Mouse (Mus musculus) neural tube, embryonic 15.5 days (tissue): ENCODE data around the gene Gal3st2. TPM values are rescaled to one million over a fixed set of nuclear protein-coding genes. Genes with fewer than 3 reads are reported as not detected.
A peak's percentile ranks its signal among the peaks of the same experiment; 100 is the strongest.
"Not testable (repeated sequence)": the region's sequence is repeated elsewhere in the genome, so short reads cannot be mapped to it uniquely, and the experiment has no call there.

ENCODE experiments used
- ATAC-seq: fragments of 200-750 bp; cut with Nextera tagmentation; 2 replicates; pipeline ENCODE4 v1.8.0; 2017; ENCODE audit warnings: mild to moderate bottlenecking, moderate TSS enrichment, moderate library complexity; ENCODE audit not compliant: low FRiP score
- H3K27ac ChIP-seq: fragments of 300-500 bp; sonication (generic); replicated peaks from 2 replicates; pipeline ENCODE4 v1.5.1; 2015; ENCODE audit warnings: mild to moderate bottlenecking, inconsistent platforms
- H3K27me3 ChIP-seq: fragments of 300-500 bp; sonication (generic); replicated peaks from 2 replicates; pipeline ENCODE4 v1.6.1; 2015; ENCODE audit warnings: inconsistent platforms
- H3K36me3 ChIP-seq: fragments of 300-500 bp; sonication (generic); 2 replicates; pipeline ENCODE4 v1.6.1; 2015; ENCODE audit warnings: inconsistent platforms
- H3K4me1 ChIP-seq: fragments of 300-500 bp; sonication (generic); 2 replicates; pipeline ENCODE4 v1.6.1; 2015; ENCODE audit warnings: inconsistent platforms
- H3K4me2 ChIP-seq: fragments of 300-500 bp; sonication (generic); 2 replicates; pipeline ENCODE4 v1.6.1; 2015; ENCODE audit warnings: inconsistent platforms, mild to moderate bottlenecking, moderate library complexity
- H3K4me3 ChIP-seq: fragments of 300-500 bp; sonication (generic); replicated peaks from 2 replicates; pipeline ENCODE4 v1.5.1; 2015; ENCODE audit warnings: mild to moderate bottlenecking, inconsistent platforms
- H3K9ac ChIP-seq: fragments of 300-500 bp; sonication (generic); replicated peaks from 2 replicates; pipeline ENCODE4 v1.6.1; 2015; ENCODE audit warnings: mild to moderate bottlenecking, inconsistent platforms
- H3K9me3 ChIP-seq: fragments of 300-500 bp; sonication (generic); replicated peaks from 2 replicates; pipeline ENCODE4 v1.6.1; 2016; ENCODE audit warnings: inconsistent platforms
- WGBS: fragments of 180-500 bp; shearing (Covaris S2); methylation state at CpG from one replicate; pipeline ENCODE4 v1.1.7; 2015; ENCODE audit warnings: mixed read lengths; 5-methylcytosine and 5-hydroxymethylcytosine counted together
- polyA plus RNA-seq: library from polyadenylated mRNA; unstranded; fragments of >200 nt; fragmentation: Nextera tagmentation; extraction: Ambion mirVana; gene quantifications from 2 replicates; pipeline ENCODE4 v1.2.1, GENCODE M21; 2015

Gal3st2 gene
- polyA plus RNA-seq: not detected in 2 replicates

- WGBS: 68% methylated on average over 2 of the region's 2 CpGs
- ATAC-seq, H3K27me3 ChIP-seq, H3K27ac ChIP-seq, H3K9ac ChIP-seq, H3K36me3 ChIP-seq, H3K4me3 ChIP-seq, H3K9me3 ChIP-seq, H3K4me2 ChIP-seq, H3K4me1 ChIP-seq: not testable (repeated sequence)
Observed at GRCm38 (mm10) chr1:93861048-93861447, at the start of gene Gal3st2. Gene Gal3st2, plus strand, starts transcription at chr1:93861306.

DNA sequence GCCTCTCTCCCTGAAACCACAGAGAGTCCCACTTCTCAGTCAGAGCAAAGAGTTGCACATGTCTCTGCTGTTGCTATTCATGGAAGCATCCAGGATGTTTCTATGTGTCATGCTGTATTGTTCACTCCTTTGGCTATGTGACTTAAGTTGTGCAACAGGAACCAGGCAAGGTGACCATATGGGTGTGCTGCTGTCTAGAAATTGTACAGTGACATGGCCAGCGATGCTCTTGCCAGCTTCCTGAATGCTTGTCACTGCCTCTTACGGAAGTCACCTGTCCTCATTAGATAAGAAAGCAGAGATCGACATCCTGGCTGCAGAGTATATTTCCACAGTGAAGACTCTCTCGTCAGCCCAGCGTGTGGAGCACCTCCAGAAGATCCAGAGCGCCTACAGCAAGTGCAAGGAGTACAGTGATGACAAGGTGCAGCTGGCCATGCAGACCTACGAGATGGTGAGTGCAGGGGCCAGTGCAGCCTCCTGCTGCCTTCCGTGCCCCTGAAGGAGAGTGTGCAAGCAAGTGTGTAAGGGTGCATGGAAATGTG, 49.5 kb upstream of the Gal3st2 start:
- no peak overlapping the region for H3K9ac ChIP-seq

GRCm38 (mm10) chr1:93817823-93818532, 43.1 kb upstream of the Gal3st2 start:
- no peaks in the 10 kb centered on the region for H3K4me1 ChIP-seq
- no peaks in the 10 kb centered on the region for H3K27me3 ChIP-seq
- no peak overlapping the region for H3K4me2 ChIP-seq
- H3K27ac ChIP-seq: no peak overlapping the region
- no peak for ATAC-seq
- H3K36me3 ChIP-seq: peaks cover 86% of the 10 kb centered on the region
- no peak overlapping the region for H3K4me3 ChIP-seq
- WGBS: 93% methylated on average over 8 of the region's 8 CpGs
- H3K9me3 ChIP-seq: no peaks in the 10 kb centered on the region
- H3K9ac ChIP-seq: no peak overlapping the region

More for the DNA sequence above, 49.5 kb upstream of the Gal3st2 start:
- H3K4me1 ChIP-seq: no peaks in the 10 kb centered on the region
- no peaks in the 10 kb centered on the region for H3K9me3 ChIP-seq
- H3K27me3 ChIP-seq: no peaks in the 10 kb centered on the region
- no peak for ATAC-seq
- H3K36me3 ChIP-seq: peaks cover 83% of the 10 kb centered on the region
- no peak overlapping the region for H3K27ac ChIP-seq
- H3K4me2 ChIP-seq: no peak overlapping the region
- 96% methylated on average over 8 of the region's 8 CpGs for WGBS
- no peak overlapping the region for H3K4me3 ChIP-seq

DNA sequence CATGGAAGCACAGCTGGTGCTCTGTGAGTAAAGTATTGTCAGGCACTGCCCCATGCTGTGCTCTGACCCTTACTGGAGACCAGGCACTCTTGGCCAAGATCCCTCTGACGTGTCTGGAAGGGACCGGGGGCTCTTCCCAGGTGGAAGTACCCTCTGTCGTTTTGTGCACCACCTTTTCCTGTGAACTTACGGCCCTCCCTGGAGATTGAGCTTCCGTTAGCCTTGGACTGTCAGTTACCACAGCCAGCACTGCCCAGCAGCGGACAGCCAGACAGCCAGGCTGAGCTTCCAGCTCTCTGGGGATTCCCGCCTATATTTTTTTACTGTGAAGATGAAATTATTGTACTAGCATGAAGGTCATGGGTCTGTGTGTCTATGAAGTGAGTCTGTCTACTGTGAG, 42.4 kb upstream of the Gal3st2 start:
- Histone ChIP-seq H3K27ac (no peak overlapping the region), H3K9me3 (no peaks in the 10 kb centered on the region), H3K4me3 (no peak overlapping the region), H3K4me1 (no peaks in the 10 kb centered on the region), H3K36me3 (peaks cover 78% of the 10 kb centered on the region), H3K27me3 (no peaks in the 10 kb centered on the region), H3K4me2 (no peak overlapping the region), H3K9ac (no peak overlapping the region)
- WGBS: 83% methylated on average over 7 of the region's 7 CpGs
- ATAC-seq: no peak

GRCm38 (mm10) chr1:93823796-93824495, 37.2 kb upstream of the Gal3st2 start:
- Histone ChIP-seq H3K9ac (no peak overlapping the region), H3K4me1 (peaks cover 19% of the 10 kb centered on the region), H3K4me2 (peak overlapping the region; percentile 83), H3K27me3 (no peaks in the 10 kb centered on the region), H3K9me3 (no peaks in the 10 kb centered on the region), H3K27ac (peak overlapping the region; percentile 99; the same call in 1 of the 2 replicates), H3K4me3 (no peak overlapping the region), H3K36me3 (peaks cover 28% of the 10 kb centered on the region)
- WGBS: 89% methylated on average over 3 of the region's 3 CpGs
- ATAC-seq: no peak

GRCm38 (mm10) chr1:93824609-93825008, 36.5 kb upstream of the Gal3st2 start, which contains the start of gene D2hgdh:
Gene D2hgdh, plus strand, starts transcription at chr1:93824909.
- H3K27me3 ChIP-seq: no peaks in the 10 kb centered on the region
- WGBS: 7% methylated on average over 10 of the region's 10 CpGs
- peaks cover 21% of the 10 kb centered on the region for H3K36me3 ChIP-seq
- H3K27ac ChIP-seq: peak within 1 kb of the TSS; percentile 99
- peak; percentile 18 for ATAC-seq
- peak within 1 kb of the TSS; percentile 83 for H3K4me2 ChIP-seq
- H3K9me3 ChIP-seq: no peaks in the 10 kb centered on the region
- H3K4me1 ChIP-seq: peaks cover 19% of the 10 kb centered on the region
- peak within 1 kb of the TSS; percentile 76 for H3K9ac ChIP-seq
- peak within 1 kb of the TSS; percentile 63 for H3K4me3 ChIP-seq

GRCm38 (mm10) chr1:93825105-93825674, 35.9 kb upstream of the Gal3st2 start:
- Histone ChIP-seq H3K4me3 (peak overlapping the region; percentile 63), H3K9ac (peak overlapping the region; percentile 76), H3K4me1 (peaks cover 19% of the 10 kb centered on the region), H3K9me3 (no peaks in the 10 kb centered on the region), H3K27me3 (no peaks in the 10 kb centered on the region), H3K36me3 (peaks cover 15% of the 10 kb centered on the region), H3K4me2 (peak overlapping the region; percentile 83), H3K27ac (peak overlapping the region; percentile 99)
- peak; percentile 95 for ATAC-seq
- WGBS: under 1% methylated on average over 30 of the region's 30 CpGs

- Histone ChIP-seq H3K27ac (peak overlapping the region; percentile 99), H3K36me3 (peaks cover 10% of the 10 kb centered on the region), H3K4me1 (peaks cover 19% of the 10 kb centered on the region), H3K9me3 (no peaks in the 10 kb centered on the region), H3K4me3 (peak overlapping the region; percentile 63), H3K27me3 (no peaks in the 10 kb centered on the region), H3K4me2 (peak overlapping the region; percentile 83), H3K9ac (peak overlapping the region; percentile 76)
- ATAC-seq: peak; percentile 52
- WGBS: 43% methylated on average over 27 of the region's 27 CpGs
Observed at GRCm38 (mm10) chr1:93825771-93826539, 35.2 kb upstream of the Gal3st2 start.

DNA sequence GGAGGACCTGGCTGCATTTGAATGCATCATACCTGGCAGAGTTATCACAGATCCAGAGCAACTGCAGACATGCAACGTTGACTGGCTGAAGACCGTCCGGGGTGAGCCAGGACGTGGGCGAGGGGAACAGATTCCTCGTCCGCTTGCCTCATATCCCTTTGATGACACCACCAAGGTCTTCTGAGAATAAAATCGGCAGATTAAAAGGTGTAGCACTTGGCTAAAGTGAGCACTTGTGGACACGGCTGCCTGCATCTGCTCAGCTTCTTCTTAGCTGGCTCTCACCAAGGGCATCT, 34.6 kb upstream of the Gal3st2 start:
- Histone ChIP-seq H3K27ac (peak overlapping the region; percentile 99; the same call in 1 of the 2 replicates), H3K4me1 (peaks cover 19% of the 10 kb centered on the region), H3K36me3 (peaks cover 5% of the 10 kb centered on the region; the same call in 1 of the 2 replicates), H3K4me2 (peak overlapping the region; percentile 83; the same call in 1 of the 2 replicates), H3K9me3 (no peaks in the 10 kb centered on the region), H3K4me3 (no peak overlapping the region), H3K9ac (no peak overlapping the region), H3K27me3 (no peaks in the 10 kb centered on the region)
- ATAC-seq: no peak
- WGBS: 97% methylated on average over 9 of the region's 9 CpGs

GRCm38 (mm10) chr1:93832754-93833360, 28.2 kb upstream of the Gal3st2 start:
- H3K9me3 ChIP-seq, H3K27me3 ChIP-seq, ATAC-seq, H3K27ac ChIP-seq, H3K4me2 ChIP-seq, H3K36me3 ChIP-seq, H3K9ac ChIP-seq, H3K4me3 ChIP-seq, H3K4me1 ChIP-seq: not testable (repeated sequence)
- 72% methylated on average over 2 of the region's 4 CpGs for WGBS

DNA sequence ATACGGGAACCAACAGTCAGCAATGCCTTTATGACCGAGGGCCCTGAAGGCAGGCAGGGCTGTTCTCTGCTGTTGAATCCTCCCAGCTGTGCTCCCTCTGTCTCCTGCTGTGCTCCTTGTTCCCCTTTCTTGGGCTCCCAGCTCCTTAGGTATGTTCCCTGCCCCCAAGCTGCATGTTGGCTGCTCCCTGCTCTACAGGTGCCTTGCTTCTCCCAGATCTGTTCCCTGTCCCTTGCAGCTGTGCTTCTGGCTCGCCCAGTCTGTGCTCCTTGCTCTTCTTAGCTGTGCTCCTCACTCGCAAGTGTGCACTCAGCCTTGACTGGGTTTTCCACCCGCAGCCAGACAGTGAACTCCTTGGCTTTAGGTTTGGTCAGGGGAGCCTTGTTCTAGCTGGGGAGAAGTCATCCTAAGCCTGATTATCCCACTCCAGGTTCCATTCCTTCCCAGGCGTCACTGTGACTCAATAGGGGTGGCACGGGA, 26.4 kb upstream of the Gal3st2 start:
- Histone ChIP-seq H3K9me3 (no peaks in the 10 kb centered on the region), H3K27me3 (no peaks in the 10 kb centered on the region), H3K4me2 (no peak overlapping the region), H3K27ac (no peak overlapping the region), H3K4me1 (no peaks in the 10 kb centered on the region), H3K36me3 (0 out of 2 replicates have a peak, but pooled peaks cover 4% of the 10 kb centered on the region), H3K4me3 (no peak overlapping the region), H3K9ac (no peak overlapping the region)
- ATAC-seq: no peak
- 87% methylated on average over 7 of the region's 7 CpGs for WGBS
